Mouse (Mus musculus) lung, postnatal 0 days (tissue): Measurements from ENCODE around the gene Fam120c. TPM values are rescaled to one million over a fixed set of nuclear protein-coding genes. Genes with fewer than 3 reads are reported as not detected.
"Not testable (repeated sequence)": the region's sequence is repeated elsewhere in the genome, so short reads cannot be mapped to it uniquely, and the experiment has no call there.

ENCODE experiments used
- ATAC-seq: fragments of 200-750 bp; cut with Nextera tagmentation; 2 replicates; pipeline ENCODE4 v1.8.0; 2017; ENCODE audit warnings: moderate library complexity
- DNase-seq: peaks from one replicate; pipeline ENCODE4 v3.0.0-alpha.2; 2016; ENCODE audit warnings: low spot score
- H3K27ac ChIP-seq: fragments of 300-500 bp; sonication (generic); 2 replicates; pipeline ENCODE4 v1.5.1; 2014; ENCODE audit warnings: antibody characterized with exemption, mild to moderate bottlenecking, low read length, mixed read lengths
- H3K27me3 ChIP-seq: fragments of 300-500 bp; sonication (generic); replicated peaks from 2 replicates; pipeline ENCODE4 v1.6.1; 2014; ENCODE audit warnings: low read length, mixed read lengths; ENCODE audit not compliant: insufficient read depth
- H3K36me3 ChIP-seq: fragments of 300-500 bp; sonication (generic); 2 replicates; pipeline ENCODE4 v1.6.1; 2014; ENCODE audit warnings: low read length, mixed read lengths; ENCODE audit not compliant: insufficient read depth
- H3K4me1 ChIP-seq: fragments of 300-500 bp; sonication (generic); 2 replicates; pipeline ENCODE4 v1.6.1; 2014; ENCODE audit warnings: antibody characterized with exemption, low read depth, low read length, mixed read lengths; ENCODE audit not compliant: insufficient read depth
- H3K4me2 ChIP-seq: fragments of 300-500 bp; sonication (generic); replicated peaks from 2 replicates; pipeline ENCODE4 v1.6.1; 2014; ENCODE audit warnings: low read depth, mild to moderate bottlenecking, low read length, moderate library complexity, mixed read lengths
- H3K4me3 ChIP-seq: fragments of 300-500 bp; sonication (generic); 2 replicates; pipeline ENCODE4 v1.5.1; 2014; ENCODE audit warnings: low read depth, low read length
- H3K9ac ChIP-seq: fragments of 300-500 bp; sonication (generic); replicated peaks from 2 replicates; pipeline ENCODE4 v1.6.1; 2014; ENCODE audit warnings: low read depth, mild to moderate bottlenecking
- H3K9me3 ChIP-seq: fragments of 300-500 bp; sonication (generic); 2 replicates; pipeline ENCODE4 v1.6.1; 2016; ENCODE audit warnings: low read length, mixed read lengths
- CTCF ChIP-seq: IDR thresholded peaks from 2 replicates; pipeline ENCODE4 v1.5.1; 2016; ENCODE audit warnings: antibody characterized with exemption, mild to moderate bottlenecking
- EP300 ChIP-seq: IDR thresholded peaks from 2 replicates; pipeline ENCODE4 v1.6.1; 2016; ENCODE audit warnings: antibody characterized with exemption, mild to moderate bottlenecking, control low read depth
- WGBS: fragments of 180-500 bp; shearing (Covaris S2); extraction: QIAGEN DNeasy Blood & Tissue Kit; methylation state at CpG from one replicate; pipeline ENCODE4 v1.1.7; 2014; 5-methylcytosine and 5-hydroxymethylcytosine counted together
- polyA plus RNA-seq: library from polyadenylated mRNA; unstranded; fragments of >200 nt; fragmentation: Nextera tagmentation; extraction: Ambion mirVana; gene quantifications from 2 replicates; pipeline ENCODE4 v1.2.1, GENCODE M21; 2015

Gene Fam120c
- polyA plus RNA-seq, 1 experiment from 2014 or later = 1.1 TPM

GRCm38 (mm10) chrX:151444189-151444588, 100.2 kb downstream of the Fam120c start:
- TF ChIP-seq CTCF = no peak
- no peak for TF ChIP-seq EP300
- ATAC-seq = no peak
- WGBS = 83% methylated on average over 1 of the region's 1 CpGs

GRCm38 (mm10) chrX:151488128-151488527, 144.2 kb downstream of the Fam120c start:
- H3K4me3 ChIP-seq = no peak overlapping the region
- no peak overlapping the region for H3K27ac ChIP-seq
- 82% methylated on average over 3 of the region's 3 CpGs for WGBS
- H3K27me3 ChIP-seq = no peaks in the 10 kb centered on the region
- H3K4me1 ChIP-seq = no peaks in the 10 kb centered on the region
- H3K4me2 ChIP-seq = no peak overlapping the region
- TF ChIP-seq CTCF (no peak), EP300 (no peak)
- H3K36me3 ChIP-seq = no peaks in the 10 kb centered on the region
- DNase-seq (no peak), ATAC-seq (no peak)
- no peaks in the 10 kb centered on the region for H3K9me3 ChIP-seq
- no peak overlapping the region for H3K9ac ChIP-seq

More at GRCm38 (mm10) chrX:151444189-151444588, 100.2 kb downstream of the Fam120c start:
- Histone ChIP-seq H3K4me2 (no peak overlapping the region), H3K36me3 (no peaks in the 10 kb centered on the region), H3K4me1 (no peaks in the 10 kb centered on the region), H3K27me3 (no peaks in the 10 kb centered on the region), H3K4me3 (no peak overlapping the region), H3K27ac (no peak overlapping the region), H3K9me3 (no peaks in the 10 kb centered on the region), H3K9ac (no peak overlapping the region)
- no peak for DNase-seq

- not testable (repeated sequence) for H3K4me1 ChIP-seq, H3K27me3 ChIP-seq, H3K4me3 ChIP-seq, H3K9me3 ChIP-seq, ATAC-seq, H3K36me3 ChIP-seq, H3K27ac ChIP-seq, H3K9ac ChIP-seq, H3K4me2 ChIP-seq, DNase-seq
- WGBS = 92% methylated on average over 4 of the region's 4 CpGs
- TF ChIP-seq CTCF = 0 out of 2 replicates have a peak, but pooled peaks have one; percentile 3
These were observed 149.3 kb downstream of the Fam120c start for GRCm38 (mm10) chrX:151493269-151493668.

- WGBS = 85% methylated on average over 1 of the region's 1 CpGs
- H3K36me3 ChIP-seq = no peaks in the 10 kb centered on the region
These were observed 152.6 kb downstream of the Fam120c start for GRCm38 (mm10) chrX:151496596-151496995.

GRCm38 (mm10) chrX:151508536-151508935, 164.6 kb downstream of the Fam120c start:
- no peaks in the 10 kb centered on the region for H3K36me3 ChIP-seq
- H3K4me3 ChIP-seq = no peak overlapping the region
- H3K4me2 ChIP-seq = no peak overlapping the region
- H3K9me3 ChIP-seq = no peaks in the 10 kb centered on the region
- H3K4me1 ChIP-seq = no peaks in the 10 kb centered on the region
- H3K27me3 ChIP-seq = no peaks in the 10 kb centered on the region
- ATAC-seq (no peak), DNase-seq (no peak)
- H3K9ac ChIP-seq = no peak overlapping the region
- H3K27ac ChIP-seq = no peak overlapping the region
- TF ChIP-seq CTCF (no peak), EP300 (no peak)

More at GRCm38 (mm10) chrX:151496596-151496995, 152.6 kb downstream of the Fam120c start:
- H3K4me2 ChIP-seq = no peak overlapping the region
- H3K9ac ChIP-seq = no peak overlapping the region
- DNase-seq (no peak), ATAC-seq (no peak)
- no peaks in the 10 kb centered on the region for H3K9me3 ChIP-seq
- H3K27me3 ChIP-seq = no peaks in the 10 kb centered on the region
- H3K4me3 ChIP-seq = no peak overlapping the region
- TF ChIP-seq EP300 (no peak), CTCF (no peak)
- H3K4me1 ChIP-seq = no peaks in the 10 kb centered on the region
- no peak overlapping the region for H3K27ac ChIP-seq

GRCm38 (mm10) chrX:151509906-151510305, 165.9 kb downstream of the Fam120c start:
- Histone ChIP-seq H3K4me1 (no peaks in the 10 kb centered on the region), H3K4me3 (no peak overlapping the region), H3K27me3 (no peaks in the 10 kb centered on the region), H3K36me3 (no peaks in the 10 kb centered on the region), H3K27ac (no peak overlapping the region), H3K4me2 (no peak overlapping the region), H3K9me3 (no peaks in the 10 kb centered on the region), H3K9ac (no peak overlapping the region)
- 76% methylated on average over 1 of the region's 1 CpGs for WGBS
- DNase-seq (no peak), ATAC-seq (no peak)
- TF ChIP-seq CTCF = no peak
- no peak for TF ChIP-seq EP300

GRCm38 (mm10) chrX:151513066-151513465, 169.1 kb downstream of the Fam120c start:
- Histone ChIP-seq H3K4me2 (no peak overlapping the region), H3K9ac (no peak overlapping the region), H3K36me3 (no peaks in the 10 kb centered on the region), H3K27me3 (no peaks in the 10 kb centered on the region), H3K9me3 (no peaks in the 10 kb centered on the region), H3K4me1 (no peaks in the 10 kb centered on the region), H3K27ac (no peak overlapping the region), H3K4me3 (no peak overlapping the region)
- DNase-seq = no peak
- 68% methylated on average over 3 of the region's 3 CpGs for WGBS
- no peak for ATAC-seq
- TF ChIP-seq EP300 (no peak), CTCF (no peak)
